Comparison of ENCODE assay signal across 14 mouse cellular contexts in the genomic region with DNA sequence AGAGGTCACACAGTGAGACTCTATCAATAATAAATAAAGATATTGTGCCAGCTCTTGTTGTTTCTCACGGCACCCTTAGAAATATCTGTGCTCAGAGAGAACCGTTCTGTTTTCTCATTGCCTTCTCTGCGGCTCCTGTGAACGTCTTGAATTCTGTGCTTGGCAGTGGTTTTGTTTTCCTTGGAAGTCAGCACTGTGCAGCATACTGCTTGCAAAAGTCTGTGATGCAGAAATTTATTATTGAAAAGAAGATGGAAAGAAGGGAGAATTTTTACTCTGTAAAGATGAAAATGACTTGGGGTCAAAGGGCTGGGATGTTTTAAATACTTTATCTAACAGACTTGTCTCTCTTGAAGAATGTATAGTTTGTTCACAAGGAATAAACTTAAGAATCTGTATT.
DNase-seq lines count a peak whose midpoint lies in the region; ATAC-seq and TF ChIP-seq lines count a peak whose summit lies in the region.
"Had no signal": no experiment of that assay in that cellular context is flagged by ENCODE, and none has a peak within 500 bp of the region (broad histone marks: within the 10 kb centered on the region; RNA-seq: fewer than 3 reads in every experiment).

No protein-coding gene starts in this region.

- H3K4me2 ChIP-seq in hindbrain, postnatal 0 days (ENCODE audit: low read depth, low read length) = no peak overlapping the region
- H3K4me2 ChIP-seq: midbrain, embryonic 15.5 days; stomach, embryonic 15.5 days had no signal

- no peaks in the 10 kb centered on the region for H3K9me3 ChIP-seq in heart, embryonic 10.5 days
- H3K9me3 ChIP-seq in hindbrain, postnatal 0 days (ENCODE audit: low read length) = no peaks in the 10 kb centered on the region
- H3K9me3 ChIP-seq: midbrain, embryonic 15.5 days; stomach, embryonic 15.5 days had no signal

- H3K27ac ChIP-seq in heart, embryonic 10.5 days = no peak overlapping the region
- H3K27ac ChIP-seq in hindbrain, postnatal 0 days = no peak overlapping the region
- H3K27ac ChIP-seq: midbrain, embryonic 15.5 days; stomach, embryonic 15.5 days had no signal

- ATAC-seq in hindbrain, postnatal 0 days = no peak
- ATAC-seq: forebrain, embryonic 16.5 days; lung, postnatal 0 days; midbrain, embryonic 15.5 days had no signal

- peak; percentile 74 to 76 for DNase-seq in heart, adult 18-20 months
- DNase-seq in heart, embryonic 10.5 days (ENCODE audit: low spot score) = no peak
- peak; percentile 3 for DNase-seq in 3T3-L1 (ENCODE audit: low read depth, low spot score)
- DNase-seq in brain, embryonic 14.5 days (ENCODE audit: low read depth) = peak; percentile 61
- peak; percentile 28 for DNase-seq in hindbrain, postnatal 0 days (ENCODE audit: low spot score)
- no peak for DNase-seq in layer of hippocampus, postnatal 10 days (ENCODE audit: low spot score in 2 of 2)
- DNase-seq in embryo, embryonic 11 days = no peak
- no peak for DNase-seq in yolk sac, embryonic 10.5 days (ENCODE audit: low spot score)
- DNase-seq: layer of hippocampus, adult 9-11 months; right cerebral cortex, postnatal 25 days had no signal

- H3K27me3 ChIP-seq in heart, embryonic 10.5 days (ENCODE audit: insufficient read depth, poor library complexity, severe bottlenecking) = no peaks in the 10 kb centered on the region
- no peaks in the 10 kb centered on the region for H3K27me3 ChIP-seq in hindbrain, postnatal 0 days (ENCODE audit: insufficient read depth, low read length)
- H3K27me3 ChIP-seq: midbrain, embryonic 15.5 days; stomach, embryonic 15.5 days had no signal

- H3K9ac ChIP-seq in hindbrain, postnatal 0 days (replicated peaks; ENCODE audit: low read length) = no peak overlapping the region
- H3K9ac ChIP-seq: midbrain, embryonic 15.5 days; stomach, embryonic 15.5 days had no signal

- peaks cover 8% of the 10 kb centered on the region; the same call in 1 of the 2 replicates for H3K4me1 ChIP-seq in heart, embryonic 10.5 days
- no peaks in the 10 kb centered on the region for H3K4me1 ChIP-seq in hindbrain, postnatal 0 days (ENCODE audit: insufficient read depth, low read length)
- H3K4me1 ChIP-seq: stomach, embryonic 15.5 days had no signal

- WGBS in heart, embryonic 10.5 days = 53% methylated on average over 4 of the region's 4 CpGs
- 31% methylated on average over 4 of the region's 4 CpGs for WGBS in hindbrain, postnatal 0 days

- H3K4me3 ChIP-seq in heart, embryonic 10.5 days = no peak overlapping the region
- H3K4me3 ChIP-seq in hindbrain, postnatal 0 days (ENCODE audit: low read length) = no peak overlapping the region
- H3K4me3 ChIP-seq: midbrain, embryonic 15.5 days; stomach, embryonic 15.5 days had no signal

- no peaks in the 10 kb centered on the region for H3K36me3 ChIP-seq in heart, embryonic 10.5 days
- H3K36me3 ChIP-seq in hindbrain, postnatal 0 days (ENCODE audit: insufficient read depth, low read length) = no peaks in the 10 kb centered on the region
- H3K36me3 ChIP-seq: midbrain, embryonic 15.5 days; stomach, embryonic 15.5 days had no signal

- TF ChIP-seq CTCF in brain, embryonic 14.5 days (IDR thresholded peaks at IDR 0.05; ENCODE audit: borderline replicate concordance, extremely low read depth, insufficient read depth, insufficient read length) = no peak
- TF ChIP-seq CTCF in hindbrain, postnatal 0 days (IDR thresholded peaks at IDR 0.05; ENCODE audit: low read depth) = no peak

- no peak for TF ChIP-seq POLR2A in brain, embryonic 14.5 days (IDR thresholded peaks at IDR 0.05; ENCODE audit: borderline replicate concordance, extremely low read depth, insufficient read depth, insufficient read length, poor library complexity, severe bottlenecking)

Comparison
In these comparisons a context has a peak if more than half of its experiments do, and no peak if none do; other contexts are left out.
1. DNase-seq: peak in heart, adult 18-20 months (2 of 2), 3T3-L1 (single experiment), brain, embryonic 14.5 days (single experiment) and hindbrain, postnatal 0 days (single experiment); none in heart, embryonic 10.5 days (single experiment), layer of hippocampus, postnatal 10 days (0 of 2), embryo, embryonic 11 days (single experiment) and yolk sac, embryonic 10.5 days (single experiment).